Mouse (Mus musculus): ENCODE measurements at regions not wholly inside any gene's neighbourhood (a gene's known extent, or its start where the extent isn't known, plus 50 kb on each side); places are given as distances from the start of the nearest gene placed in this dataset.

DNA sequence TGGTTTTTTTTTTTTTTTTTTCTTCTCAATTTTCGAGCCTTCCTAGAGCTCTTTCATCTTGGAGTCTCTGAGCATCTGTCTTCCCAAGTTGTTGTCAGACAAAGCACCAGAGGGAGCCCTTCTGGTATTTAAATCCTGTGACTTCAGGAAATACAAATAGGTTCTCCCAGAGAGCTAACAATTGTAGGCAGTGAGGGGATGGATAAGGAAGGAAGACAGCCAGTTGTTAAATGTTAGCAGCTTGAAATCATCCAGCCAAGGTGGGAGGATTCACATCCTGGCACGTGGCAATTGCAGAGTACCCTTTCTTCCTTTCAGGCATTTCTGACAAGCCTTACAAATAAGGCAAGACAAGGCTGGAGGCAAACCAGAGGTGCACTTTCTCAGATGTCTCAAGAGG is 106.0 kb upstream of the Npy start:
- TF ChIP-seq CTCF (IDR thresholded peaks at IDR 0.05) (peak; percentile 26; the same call in 1 of the 2 replicates), EP300 (IDR thresholded peaks at IDR 0.05) (no peak)

Measured in lung, postnatal 0 days (tissue).